Mouse (Mus musculus): ENCODE data around the gene Igf2r. TPM values are rescaled to one million over a fixed set of nuclear protein-coding genes. Genes with fewer than 3 reads are reported as not detected.

Gene Igf2r
- 10 to 100 TPM; 26.5 to 31.7 (median 27.7) TPM for total RNA-seq (2022)

- DNase-seq (ENCODE audit: low spot score in 2 of 2), result peak; percentile 78 to 81
These were observed at the start of gene Igf2r for GRCm38 (mm10) chr17:12769380-12769921. Gene Igf2r, minus strand, starts transcription at chr17:12769664.

GRCm38 (mm10) chr17:12815885-12816284 is 46.4 kb upstream of the Igf2r start:
- no peak for DNase-seq (ENCODE audit: low spot score in 2 of 2)

- no peak for DNase-seq (ENCODE audit: low spot score in 2 of 2)
These were observed 45.0 kb upstream of the Igf2r start for GRCm38 (mm10) chr17:12814502-12814901.

DNA sequence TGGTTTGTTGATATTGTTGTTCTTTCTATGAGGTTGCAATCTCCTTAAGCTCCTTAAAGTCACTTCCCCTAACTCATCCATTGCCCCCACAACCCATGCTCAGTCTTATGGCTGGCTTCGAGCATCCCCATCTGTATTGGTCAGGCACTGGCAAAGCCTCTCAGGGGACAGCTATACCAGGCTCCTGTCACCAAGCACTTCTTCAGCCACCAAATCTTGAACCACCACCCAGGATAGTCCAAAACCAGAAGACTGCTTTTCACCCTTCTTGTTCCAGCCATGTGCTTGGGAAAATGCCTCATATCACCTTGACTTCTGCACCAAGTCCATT is 41.5 kb upstream of the Igf2r start:
- DNase-seq (ENCODE audit: low spot score in 2 of 2), result no peak

DNA sequence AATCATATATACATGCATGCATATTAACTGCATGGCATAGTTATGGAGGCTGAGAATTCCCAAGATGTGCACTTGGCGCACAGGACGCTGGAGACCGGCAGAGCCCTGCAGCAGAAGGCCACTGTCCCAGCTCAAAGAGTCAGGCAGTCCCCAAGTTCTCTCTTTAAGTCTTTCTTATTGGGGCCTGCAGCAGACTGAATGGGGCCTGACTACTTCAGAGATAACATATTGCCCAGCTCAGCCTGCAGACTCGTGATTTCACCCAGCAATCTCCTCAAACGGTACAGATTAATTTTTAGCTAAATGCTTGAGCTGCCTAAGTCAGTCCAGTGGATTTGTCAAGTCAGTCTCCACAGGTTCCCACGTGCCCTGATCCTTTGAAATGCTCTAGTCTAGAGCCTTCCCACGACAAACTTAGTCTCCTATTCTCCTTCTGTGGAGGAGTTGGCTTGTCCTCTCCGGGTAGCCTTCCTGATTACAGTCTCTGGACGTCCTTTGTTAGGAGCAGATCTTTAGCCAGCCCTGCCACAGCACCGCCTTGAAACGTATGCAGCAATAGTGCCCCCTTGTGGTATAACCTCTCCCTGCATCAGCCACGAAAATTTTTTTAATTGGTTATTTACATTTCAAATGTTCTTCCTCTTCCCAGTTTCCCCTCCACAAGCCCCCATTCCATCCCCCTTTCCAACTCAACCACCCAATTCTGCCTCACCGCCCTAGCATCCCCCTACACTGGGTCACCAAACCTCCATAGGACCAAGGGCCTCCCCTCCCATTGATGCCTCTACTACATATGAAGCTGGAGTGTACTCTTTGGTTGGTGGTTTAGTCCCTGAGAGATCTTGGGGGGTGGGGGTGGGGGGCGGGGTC is 40.9 kb upstream of the Igf2r start:
- DNase-seq (ENCODE audit: low spot score in 2 of 2), result peak; percentile 59 to 72

DNA sequence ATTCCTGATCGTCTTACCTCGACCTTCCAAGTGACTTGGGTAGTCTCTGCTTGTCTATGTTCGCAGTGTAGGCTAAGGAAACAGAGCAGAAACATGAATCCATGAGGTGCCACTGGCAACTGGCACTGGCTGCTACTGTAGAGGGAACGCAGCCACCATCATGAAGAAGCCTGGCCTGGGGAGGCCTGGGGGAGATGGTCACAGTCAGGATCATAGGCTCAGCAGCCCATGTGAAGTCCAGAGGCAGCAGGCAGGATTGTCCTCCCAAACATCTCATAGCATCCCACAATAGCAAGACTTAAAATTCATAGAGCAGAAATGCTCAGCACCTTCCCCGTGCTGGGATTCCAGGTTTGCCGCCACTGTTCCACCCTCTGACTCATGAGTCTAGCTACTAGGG is 39.4 kb upstream of the Igf2r start:
- DNase-seq (ENCODE audit: low spot score in 2 of 2), result no peak

- no peak for DNase-seq (ENCODE audit: low spot score in 2 of 2)
These were observed 35.4 kb upstream of the Igf2r start for GRCm38 (mm10) chr17:12804584-12805445.

- no peak for DNase-seq (ENCODE audit: low spot score in 2 of 2)
These were observed 32.5 kb upstream of the Igf2r start for GRCm38 (mm10) chr17:12801861-12802540.

- DNase-seq (ENCODE audit: low spot score in 2 of 2), result no peak
These were observed 30.2 kb upstream of the Igf2r start for GRCm38 (mm10) chr17:12799368-12800275.

- DNase-seq (ENCODE audit: low spot score in 2 of 2), result no peak
These were observed 29.1 kb upstream of the Igf2r start for GRCm38 (mm10) chr17:12798571-12798970.

GRCm38 (mm10) chr17:12797427-12798029 is 28.1 kb upstream of the Igf2r start:
- no peak for DNase-seq (ENCODE audit: low spot score in 2 of 2)

DNA sequence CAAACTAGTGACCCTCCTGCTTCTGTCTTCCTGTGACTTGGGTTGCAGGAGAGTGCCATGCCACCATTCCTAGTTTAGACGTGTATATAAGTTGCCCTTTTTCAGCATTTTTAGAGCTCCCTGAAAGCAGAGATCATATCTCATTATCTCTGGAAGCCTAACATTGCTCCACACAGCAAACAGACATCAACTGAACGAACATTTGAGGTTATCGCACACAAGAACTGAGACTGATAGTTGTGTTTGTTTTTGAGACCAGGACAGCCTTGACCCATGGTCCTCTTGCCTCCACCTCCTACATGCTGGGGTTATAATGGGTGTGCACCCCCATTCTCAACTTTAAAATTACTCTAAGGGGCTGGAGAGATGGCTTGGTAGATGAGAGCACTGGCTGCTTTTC is 27.2 kb upstream of the Igf2r start:
- DNase-seq (ENCODE audit: low spot score in 2 of 2), result no peak

DNA sequence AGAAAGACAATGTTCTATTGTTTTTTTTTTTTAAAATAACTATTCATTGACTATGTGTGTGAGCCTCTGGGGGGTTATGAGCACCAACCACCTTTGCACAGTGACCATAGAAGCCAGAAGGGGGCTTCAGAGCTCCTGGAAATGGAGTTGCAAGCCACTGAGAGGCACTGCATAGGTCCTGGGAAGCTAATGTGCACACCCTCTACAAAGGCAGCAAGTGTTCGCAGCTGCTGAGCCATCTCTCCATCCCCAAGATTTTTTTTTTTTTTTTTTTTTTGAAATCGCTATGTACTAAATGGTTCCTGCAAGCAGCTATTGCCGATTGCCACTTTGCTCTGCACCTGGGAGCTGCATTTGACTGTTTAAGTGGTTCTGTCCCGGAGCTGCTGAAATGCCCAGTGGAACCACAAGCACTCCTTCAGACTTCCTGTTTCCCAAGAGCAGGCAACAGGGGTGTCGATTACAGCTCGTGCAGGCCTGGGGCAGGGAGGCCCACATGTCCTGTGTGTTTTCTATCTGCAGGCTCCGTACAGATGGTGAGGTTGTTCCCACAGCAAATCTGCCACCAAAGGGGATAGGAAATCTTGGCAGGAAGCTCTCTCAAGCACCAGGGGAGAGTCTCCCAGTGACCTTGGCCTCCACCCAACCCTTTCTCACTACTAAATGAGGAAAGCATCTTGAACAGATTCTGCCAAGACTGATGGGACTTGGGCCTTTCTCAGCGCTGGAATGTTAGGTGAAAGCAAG is 24.4 kb upstream of the Igf2r start:
- peak in 1 of 2 experiments; percentile 20 for DNase-seq (ENCODE audit: low spot score in 2 of 2)

GRCm38 (mm10) chr17:12792422-12793206 is 23.1 kb upstream of the Igf2r start:
- DNase-seq (ENCODE audit: low spot score in 2 of 2), result no peak

DNA sequence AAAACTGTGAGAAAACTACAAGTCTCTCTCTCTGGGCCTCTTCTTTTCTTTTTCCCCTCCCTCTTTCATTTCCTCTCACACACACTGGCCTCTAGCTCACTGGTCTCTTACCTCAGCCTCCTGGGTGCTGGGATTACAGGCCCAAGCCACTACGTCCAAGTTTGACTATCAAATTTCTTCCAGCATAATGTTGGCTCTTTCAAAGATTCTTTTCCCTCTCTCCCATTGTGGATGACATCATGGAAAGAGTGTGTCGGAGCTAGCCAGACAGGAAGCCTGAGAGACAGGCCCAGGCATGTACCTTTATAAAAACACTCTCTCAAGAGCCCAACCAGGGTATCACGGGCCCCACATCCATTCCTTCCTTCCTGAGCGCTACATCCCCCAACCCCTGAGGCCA is 22.0 kb upstream of the Igf2r start:
- DNase-seq (ENCODE audit: low spot score in 2 of 2), result no peak

DNA sequence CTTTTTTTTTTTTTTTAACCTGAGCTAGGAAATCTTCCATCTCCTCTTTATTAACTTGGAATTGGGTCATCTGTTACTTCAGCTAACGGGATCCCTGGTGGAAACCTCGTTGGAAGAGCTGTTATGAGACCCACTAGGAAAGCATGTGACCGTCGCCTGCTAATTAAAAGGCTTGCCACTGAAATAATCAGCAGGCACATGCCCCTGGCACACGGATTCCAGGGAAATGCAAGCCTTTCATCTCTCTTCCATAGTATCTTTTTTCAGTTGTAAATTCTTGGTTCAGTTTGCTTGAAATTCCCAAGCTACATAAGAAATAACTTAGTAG is 21.6 kb upstream of the Igf2r start:
- no peak for DNase-seq (ENCODE audit: low spot score in 2 of 2)

GRCm38 (mm10) chr17:12790353-12791078 is 21.1 kb upstream of the Igf2r start:
- DNase-seq (ENCODE audit: low spot score in 2 of 2), result no peak

Data from layer of hippocampus, adult 8-10 months (tissue).